Mouse (Mus musculus) forebrain, embryonic 10.5 days (tissue): ENCODE results near the gene Figla. TPM values are rescaled to one million over a fixed set of nuclear protein-coding genes. Genes with fewer than 3 reads are reported as not detected.
"Not testable (repeated sequence)": the region's sequence is repeated elsewhere in the genome, so short reads cannot be mapped to it uniquely, and the experiment has no call there.

Experiments
- DNase-seq: peaks from one replicate; pipeline ENCODE4 v3.0.0-alpha.2; 2017; ENCODE audit warnings: low spot score; ENCODE audit errors: extremely low spot score
- H3K27ac ChIP-seq: fragments of 300-500 bp; sonication (generic); 2 replicates; pipeline ENCODE4 v1.5.1; 2016; ENCODE audit warnings: mild to moderate bottlenecking
- H3K27me3 ChIP-seq: fragments of 300-500 bp; sonication (generic); 2 replicates; pipeline ENCODE4 v1.6.1; 2016; ENCODE audit warnings: mild to moderate bottlenecking; ENCODE audit not compliant: poor library complexity, severe bottlenecking
- H3K36me3 ChIP-seq: fragments of 300-500 bp; sonication (generic); replicated peaks from 2 replicates; pipeline ENCODE4 v1.6.1; 2016; ENCODE audit warnings: mild to moderate bottlenecking, moderate library complexity
- H3K4me1 ChIP-seq: fragments of 300-500 bp; sonication (generic); 2 replicates; pipeline ENCODE4 v1.6.1; 2016
- H3K4me3 ChIP-seq: fragments of 300-500 bp; sonication (generic); 2 replicates; pipeline ENCODE4 v1.5.1; 2016; ENCODE audit warnings: mild to moderate bottlenecking, moderate library complexity
- H3K9me3 ChIP-seq: fragments of 300-500 bp; sonication (generic); 2 replicates; pipeline ENCODE4 v1.6.1; 2016; ENCODE audit warnings: mild to moderate bottlenecking, moderate library complexity
- WGBS: fragments of 180-500 bp; shearing (Covaris S2); methylation state at CpG from one replicate; pipeline ENCODE4 v1.1.7; 2016; 5-methylcytosine and 5-hydroxymethylcytosine counted together
- polyA plus RNA-seq: library from polyadenylated mRNA; unstranded; fragments of >200 nt; fragmentation: Nextera tagmentation; extraction: Ambion mirVana; gene quantifications from 2 replicates; pipeline ENCODE4 v1.2.1, GENCODE M21; 2016

Gene Figla
- polyA plus RNA-seq, 1 experiment from 2014 or later: not detected

- Histone ChIP-seq H3K4me3 (peak overlapping the region; percentile 32), H3K27me3 (no peaks in the 10 kb centered on the region), H3K9me3 (no peaks in the 10 kb centered on the region; the same call in 1 of the 2 replicates), H3K4me1 (peaks cover 9% of the 10 kb centered on the region), H3K36me3 (no peaks in the 10 kb centered on the region), H3K27ac (no peak overlapping the region)
- 14% methylated on average over 18 of the region's 18 CpGs for WGBS
- peak; percentile 83 for DNase-seq
These were observed 11.5 kb upstream of the Figla start for GRCm38 (mm10) chr6:86004271-86005148.

GRCm38 (mm10) chr6:86009980-86010379 is 6.0 kb upstream of the Figla start:
- H3K9me3 ChIP-seq: no peaks in the 10 kb centered on the region
- peak; percentile 37 for DNase-seq
- H3K36me3 ChIP-seq: no peaks in the 10 kb centered on the region
- no peak overlapping the region for H3K27ac ChIP-seq
- no peaks in the 10 kb centered on the region for H3K4me1 ChIP-seq
- H3K27me3 ChIP-seq: no peaks in the 10 kb centered on the region
- no peak overlapping the region for H3K4me3 ChIP-seq
- 32% methylated on average over 4 of the region's 4 CpGs for WGBS

GRCm38 (mm10) chr6:86014812-86015211 is 1.2 kb upstream of the Figla start:
- H3K9me3 ChIP-seq, H3K27ac ChIP-seq, H3K27me3 ChIP-seq, H3K4me3 ChIP-seq, H3K36me3 ChIP-seq, H3K4me1 ChIP-seq, DNase-seq: not testable (repeated sequence)
- WGBS: 78% methylated on average over 5 of the region's 5 CpGs

GRCm38 (mm10) chr6:86016793-86017350 is 901 bp downstream of the Figla start:
- Histone ChIP-seq H3K4me3 (no peak overlapping the region), H3K4me1 (no peaks in the 10 kb centered on the region), H3K27ac (no peak overlapping the region), H3K36me3 (no peaks in the 10 kb centered on the region), H3K27me3 (no peaks in the 10 kb centered on the region), H3K9me3 (no peaks in the 10 kb centered on the region)
- DNase-seq: no peak
- WGBS: 84% methylated on average over 23 of the region's 23 CpGs

- Histone ChIP-seq H3K4me1 (no peaks in the 10 kb centered on the region), H3K27me3 (no peaks in the 10 kb centered on the region), H3K9me3 (no peaks in the 10 kb centered on the region), H3K4me3 (no peak overlapping the region), H3K36me3 (no peaks in the 10 kb centered on the region), H3K27ac (no peak overlapping the region)
- DNase-seq: no peak
- 75% methylated on average over 4 of the region's 4 CpGs for WGBS
These were observed 3.7 kb downstream of the Figla start for GRCm38 (mm10) chr6:86019415-86020237.

- H3K27me3 ChIP-seq: no peaks in the 10 kb centered on the region
- no peak overlapping the region for H3K4me3 ChIP-seq
- H3K27ac ChIP-seq: no peak overlapping the region
- DNase-seq: peak; percentile 44
- no peaks in the 10 kb centered on the region for H3K36me3 ChIP-seq
- WGBS: 21% methylated on average over 3 of the region's 3 CpGs
- H3K9me3 ChIP-seq: no peaks in the 10 kb centered on the region
- no peaks in the 10 kb centered on the region for H3K4me1 ChIP-seq
These were observed 5.0 kb downstream of the Figla start for GRCm38 (mm10) chr6:86020948-86021347.

GRCm38 (mm10) chr6:86026632-86027292 is 10.8 kb downstream of the Figla start:
- Histone ChIP-seq H3K36me3 (no peaks in the 10 kb centered on the region), H3K27ac (no peak overlapping the region), H3K4me1 (peaks cover 25% of the 10 kb centered on the region), H3K4me3 (no peak overlapping the region), H3K27me3 (peaks cover 55% of the 10 kb centered on the region), H3K9me3 (no peaks in the 10 kb centered on the region)
- no peak for DNase-seq
- 87% methylated on average over 8 of the region's 8 CpGs for WGBS

- WGBS: 66% methylated on average over 2 of the region's 2 CpGs
- peaks cover 55% of the 10 kb centered on the region for H3K27me3 ChIP-seq
- no peaks in the 10 kb centered on the region for H3K9me3 ChIP-seq
- no peak for DNase-seq
- no peaks in the 10 kb centered on the region for H3K36me3 ChIP-seq
- H3K27ac ChIP-seq: peak overlapping the region; percentile 89
- peaks cover 25% of the 10 kb centered on the region for H3K4me1 ChIP-seq
- H3K4me3 ChIP-seq: peak overlapping the region; percentile 78
These were observed 12.2 kb downstream of the Figla start for GRCm38 (mm10) chr6:86028150-86028549.

- peak; percentile 72 for DNase-seq
- WGBS: under 1% methylated on average over 56 of the region's 56 CpGs
- peaks cover 27% of the 10 kb centered on the region for H3K4me1 ChIP-seq
- H3K36me3 ChIP-seq: no peaks in the 10 kb centered on the region
- H3K4me3 ChIP-seq: peak within 1 kb of the TSS; percentile 78
- peak within 1 kb of the TSS; percentile 89 for H3K27ac ChIP-seq
- peaks cover 55% of the 10 kb centered on the region for H3K27me3 ChIP-seq
- H3K9me3 ChIP-seq: no peaks in the 10 kb centered on the region
These were observed 12.8 kb downstream of the Figla start, which contains the start of gene Add2 for GRCm38 (mm10) chr6:86028601-86029322. Gene Add2 (plus strand): TSS chr6:86028681.

GRCm38 (mm10) chr6:86029323-86029713 is 13.3 kb downstream of the Figla start:
- no peaks in the 10 kb centered on the region for H3K9me3 ChIP-seq
- H3K4me1 ChIP-seq: peaks cover 27% of the 10 kb centered on the region
- peaks cover 55% of the 10 kb centered on the region for H3K27me3 ChIP-seq
- peak overlapping the region; percentile 78 for H3K4me3 ChIP-seq
- H3K36me3 ChIP-seq: no peaks in the 10 kb centered on the region
- WGBS: 5% methylated on average over 6 of the region's 6 CpGs
- DNase-seq: no peak
- H3K27ac ChIP-seq: peak overlapping the region; percentile 89

GRCm38 (mm10) chr6:86031527-86031926 is 15.6 kb downstream of the Figla start:
- H3K4me1 ChIP-seq: peaks cover 27% of the 10 kb centered on the region
- WGBS: 90% methylated on average over 2 of the region's 2 CpGs
- peaks cover 51% of the 10 kb centered on the region for H3K27me3 ChIP-seq
- H3K4me3 ChIP-seq: no peak overlapping the region
- no peaks in the 10 kb centered on the region for H3K36me3 ChIP-seq
- no peak for DNase-seq
- no peaks in the 10 kb centered on the region for H3K9me3 ChIP-seq
- H3K27ac ChIP-seq: no peak overlapping the region

GRCm38 (mm10) chr6:86033635-86034034 is 17.7 kb downstream of the Figla start:
- DNase-seq: no peak
- Histone ChIP-seq H3K36me3 (no peaks in the 10 kb centered on the region), H3K4me1 (peaks cover 19% of the 10 kb centered on the region), H3K4me3 (no peak overlapping the region), H3K27me3 (peaks cover 30% of the 10 kb centered on the region), H3K27ac (no peak overlapping the region), H3K9me3 (no peaks in the 10 kb centered on the region)
- 83% methylated on average over 1 of the region's 1 CpGs for WGBS
